Mouse (Mus musculus): ENCODE data around the gene Cacnb4. TPM values are rescaled to one million over a fixed set of nuclear protein-coding genes. Genes with fewer than 3 reads are reported as not detected.

The Cacnb4 gene
- polyA plus RNA-seq, 1 experiment from 2014 or later = 0.52 TPM

- WGBS = 82% methylated on average over 13 of the region's 13 CpGs
- H3K36me3 ChIP-seq (replicated peaks) = no peaks in the 10 kb centered on the region
- no peaks in the 10 kb centered on the region for H3K9me3 ChIP-seq
- DNase-seq (ENCODE audit: low spot score) = no peak
- H3K4me1 ChIP-seq = peaks cover 7% of the 10 kb centered on the region; the same call in 1 of the 2 replicates
- H3K4me3 ChIP-seq = no peak overlapping the region
- H3K27ac ChIP-seq (replicated peaks) = no peak overlapping the region
- H3K27me3 ChIP-seq (replicated peaks; ENCODE audit: low read depth, poor library complexity, severe bottlenecking) = no peaks in the 10 kb centered on the region; the same call in 1 of the 2 replicates
Measured at GRCm38 (mm10) chr2:52492867-52493266, 183.8 kb downstream of the Cacnb4 start.

GRCm38 (mm10) chr2:52489840-52490239 is 186.8 kb downstream of the Cacnb4 start:
- DNase-seq (ENCODE audit: low spot score) = no peak
- Histone ChIP-seq H3K27me3 (replicated peaks; ENCODE audit: low read depth, poor library complexity, severe bottlenecking) (no peaks in the 10 kb centered on the region; the same call in 1 of the 2 replicates), H3K9me3 (no peaks in the 10 kb centered on the region), H3K4me3 (no peak overlapping the region), H3K36me3 (replicated peaks) (no peaks in the 10 kb centered on the region), H3K4me1 (peaks cover 7% of the 10 kb centered on the region; the same call in 1 of the 2 replicates), H3K27ac (replicated peaks) (no peak overlapping the region)
- WGBS = 44% methylated on average over 1 of the region's 1 CpGs

GRCm38 (mm10) chr2:52483496-52483895 is 193.1 kb downstream of the Cacnb4 start:
- Histone ChIP-seq H3K36me3 (replicated peaks) (no peaks in the 10 kb centered on the region), H3K27ac (replicated peaks) (no peak overlapping the region), H3K9me3 (no peaks in the 10 kb centered on the region), H3K27me3 (replicated peaks; ENCODE audit: low read depth, poor library complexity, severe bottlenecking) (peaks cover 7% of the 10 kb centered on the region), H3K4me3 (no peak overlapping the region), H3K4me1 (no peaks in the 10 kb centered on the region)
- 83% methylated on average over 5 of the region's 5 CpGs for WGBS
- DNase-seq (ENCODE audit: low spot score) = no peak

- no peaks in the 10 kb centered on the region for H3K9me3 ChIP-seq
- H3K4me1 ChIP-seq = 0 out of 2 replicates have a peak, but pooled peaks cover 2% of the 10 kb centered on the region
- H3K4me3 ChIP-seq = no peak overlapping the region
- no peaks in the 10 kb centered on the region for H3K36me3 ChIP-seq (replicated peaks)
- H3K27ac ChIP-seq (replicated peaks) = no peak overlapping the region
- peaks cover 33% of the 10 kb centered on the region for H3K27me3 ChIP-seq (replicated peaks; ENCODE audit: low read depth, poor library complexity, severe bottlenecking)
- 90% methylated on average over 8 of the region's 8 CpGs for WGBS
- no peak for DNase-seq (ENCODE audit: low spot score)
Measured at GRCm38 (mm10) chr2:52480476-52480875, 196.2 kb downstream of the Cacnb4 start.

GRCm38 (mm10) chr2:52478501-52478900 is 198.1 kb downstream of the Cacnb4 start:
- 0 out of 2 replicates have a peak, but pooled peaks cover 2% of the 10 kb centered on the region for H3K4me1 ChIP-seq
- H3K27ac ChIP-seq (replicated peaks) = no peak overlapping the region
- DNase-seq (ENCODE audit: low spot score) = no peak
- H3K27me3 ChIP-seq (replicated peaks; ENCODE audit: low read depth, poor library complexity, severe bottlenecking) = peaks cover 52% of the 10 kb centered on the region
- H3K4me3 ChIP-seq = no peak overlapping the region
- WGBS = 93% methylated on average over 5 of the region's 5 CpGs
- H3K9me3 ChIP-seq = no peaks in the 10 kb centered on the region
- H3K36me3 ChIP-seq (replicated peaks) = no peaks in the 10 kb centered on the region

- Histone ChIP-seq H3K9me3 (no peaks in the 10 kb centered on the region), H3K27ac (replicated peaks) (no peak overlapping the region), H3K36me3 (replicated peaks) (no peaks in the 10 kb centered on the region), H3K4me1 (peaks cover 3% of the 10 kb centered on the region), H3K27me3 (replicated peaks; ENCODE audit: low read depth, poor library complexity, severe bottlenecking) (peaks cover 55% of the 10 kb centered on the region), H3K4me3 (no peak overlapping the region)
- no peak for DNase-seq (ENCODE audit: low spot score)
- WGBS = 93% methylated on average over 13 of the region's 13 CpGs
Measured at GRCm38 (mm10) chr2:52477550-52477907, 199.1 kb downstream of the Cacnb4 start.

GRCm38 (mm10) chr2:52476801-52477549 is 199.7 kb downstream of the Cacnb4 start:
- Histone ChIP-seq H3K27me3 (replicated peaks; ENCODE audit: low read depth, poor library complexity, severe bottlenecking) (peaks cover 55% of the 10 kb centered on the region), H3K27ac (replicated peaks) (no peak overlapping the region), H3K9me3 (no peaks in the 10 kb centered on the region), H3K4me3 (no peak overlapping the region), H3K4me1 (peaks cover 8% of the 10 kb centered on the region), H3K36me3 (replicated peaks) (no peaks in the 10 kb centered on the region)
- 76% methylated on average over 13 of the region's 13 CpGs for WGBS
- DNase-seq (ENCODE audit: low spot score) = no peak

GRCm38 (mm10) chr2:52475854-52476253 is 200.8 kb downstream of the Cacnb4 start:
- Histone ChIP-seq H3K27ac (replicated peaks) (no peak overlapping the region), H3K4me1 (peaks cover 14% of the 10 kb centered on the region), H3K9me3 (no peaks in the 10 kb centered on the region), H3K36me3 (replicated peaks) (no peaks in the 10 kb centered on the region), H3K4me3 (no peak overlapping the region), H3K27me3 (replicated peaks; ENCODE audit: low read depth, poor library complexity, severe bottlenecking) (peaks cover 55% of the 10 kb centered on the region)
- no peak for DNase-seq (ENCODE audit: low spot score)
- WGBS = 94% methylated on average over 4 of the region's 4 CpGs

- WGBS = 92% methylated on average over 11 of the region's 11 CpGs
- H3K27ac ChIP-seq (replicated peaks) = no peak overlapping the region
- DNase-seq (ENCODE audit: low spot score) = no peak
- peaks cover 14% of the 10 kb centered on the region for H3K4me1 ChIP-seq
- H3K4me3 ChIP-seq = no peak overlapping the region
- H3K27me3 ChIP-seq (replicated peaks; ENCODE audit: low read depth, poor library complexity, severe bottlenecking) = peaks cover 60% of the 10 kb centered on the region
- H3K9me3 ChIP-seq = no peaks in the 10 kb centered on the region
- no peaks in the 10 kb centered on the region for H3K36me3 ChIP-seq (replicated peaks)
Measured at GRCm38 (mm10) chr2:52474570-52474969, 202.1 kb downstream of the Cacnb4 start.

- Histone ChIP-seq H3K4me3 (no peak overlapping the region), H3K27me3 (replicated peaks; ENCODE audit: low read depth, poor library complexity, severe bottlenecking) (peaks cover 64% of the 10 kb centered on the region), H3K9me3 (no peaks in the 10 kb centered on the region), H3K4me1 (peaks cover 12% of the 10 kb centered on the region), H3K27ac (replicated peaks) (no peak overlapping the region; the same call in 1 of the 2 replicates), H3K36me3 (replicated peaks) (no peaks in the 10 kb centered on the region)
- DNase-seq (ENCODE audit: low spot score) = peak; percentile 39
- WGBS = 26% methylated on average over 4 of the region's 4 CpGs
Measured at GRCm38 (mm10) chr2:52471545-52472291, 204.9 kb downstream of the Cacnb4 start.

- 86% methylated on average over 4 of the region's 4 CpGs for WGBS
- H3K4me1 ChIP-seq = peaks cover 12% of the 10 kb centered on the region
Measured at GRCm38 (mm10) chr2:52470044-52470560, 206.5 kb downstream of the Cacnb4 start.

GRCm38 (mm10) chr2:52467629-52468028 is 209.0 kb downstream of the Cacnb4 start:
- H3K36me3 ChIP-seq (replicated peaks) = no peaks in the 10 kb centered on the region
- H3K27ac ChIP-seq (replicated peaks) = no peak overlapping the region
- 93% methylated on average over 6 of the region's 6 CpGs for WGBS
- H3K27me3 ChIP-seq (replicated peaks; ENCODE audit: low read depth, poor library complexity, severe bottlenecking) = peaks cover 53% of the 10 kb centered on the region
- no peak overlapping the region for H3K4me3 ChIP-seq
- DNase-seq (ENCODE audit: low spot score) = no peak
- peaks cover 17% of the 10 kb centered on the region for H3K4me1 ChIP-seq
- H3K9me3 ChIP-seq = no peaks in the 10 kb centered on the region

More at GRCm38 (mm10) chr2:52470044-52470560, 206.5 kb downstream of the Cacnb4 start:
- no peak for DNase-seq (ENCODE audit: low spot score)
- H3K36me3 ChIP-seq (replicated peaks) = no peaks in the 10 kb centered on the region
- no peak overlapping the region for H3K4me3 ChIP-seq
- H3K9me3 ChIP-seq = no peaks in the 10 kb centered on the region
- peaks cover 64% of the 10 kb centered on the region for H3K27me3 ChIP-seq (replicated peaks; ENCODE audit: low read depth, poor library complexity, severe bottlenecking)
- H3K27ac ChIP-seq (replicated peaks) = no peak overlapping the region

Data from embryonic facial prominence, embryonic 10.5 days (tissue).